Mouse (Mus musculus): ENCODE data around the gene Rpp25.

Gene Rpp25

DNA sequence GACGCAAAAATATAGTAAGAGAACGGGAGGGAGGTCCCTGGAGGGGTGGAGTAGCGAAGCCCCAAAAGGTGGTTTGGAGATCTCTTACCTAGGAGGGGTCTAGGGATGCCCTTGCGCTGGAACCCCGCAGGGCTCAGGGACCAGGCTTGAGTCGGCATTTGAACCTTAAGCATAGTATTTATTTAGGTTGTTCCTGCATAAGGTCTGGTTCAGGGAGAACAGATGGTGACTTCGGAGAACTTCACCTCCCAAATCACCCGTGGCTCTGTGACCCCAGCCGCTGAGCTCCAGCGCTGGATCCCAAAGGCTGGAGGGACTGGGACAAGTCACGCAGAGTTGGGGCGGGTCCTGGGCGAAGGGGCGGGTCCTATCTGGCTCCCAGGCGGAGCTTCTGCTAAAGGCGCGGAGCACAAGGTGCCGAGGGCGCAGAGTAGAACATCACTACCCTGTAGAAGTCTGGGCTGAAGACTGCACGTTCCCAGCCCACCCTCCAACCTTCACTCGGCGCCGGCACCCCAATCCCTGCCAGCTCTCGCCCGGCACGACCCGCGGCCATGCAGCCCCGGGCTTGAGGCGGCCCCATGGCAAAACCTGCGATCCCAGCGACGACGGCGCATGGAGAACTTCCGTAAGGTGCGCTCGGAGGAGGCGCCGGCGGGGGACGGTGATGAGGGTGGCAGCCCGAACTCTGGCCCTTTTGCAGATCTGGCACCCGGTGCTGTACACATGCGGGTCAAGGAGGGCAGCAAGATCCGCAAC is at the start of gene Rpp25:
TSS of gene Rpp25 (plus strand) at position 405 of the 759 bp plus-strand sequence.
- DNase-seq (ENCODE audit: low spot score in 2 of 2), result peak; percentile 36 to 46

DNA sequence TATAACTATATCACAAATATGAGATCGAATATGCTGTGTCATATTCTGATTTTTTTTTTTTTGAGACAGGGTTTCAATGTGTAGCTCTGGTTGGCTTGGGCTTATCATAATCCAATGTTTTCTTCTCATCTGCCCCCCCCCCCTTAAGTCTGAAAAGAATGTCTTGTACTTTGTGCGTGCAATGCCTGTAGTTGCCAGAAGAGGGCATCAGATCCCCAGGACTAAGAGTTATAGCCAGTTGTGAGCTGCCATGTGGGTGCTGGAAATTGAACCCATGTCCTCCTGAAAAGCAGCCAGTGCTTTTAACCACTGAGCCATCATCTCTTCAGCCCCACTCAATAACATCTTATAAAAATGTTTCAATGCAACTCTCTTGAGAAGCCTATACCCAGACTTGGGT is 44.1 kb upstream of the Rpp25 start:
- DNase-seq (ENCODE audit: low spot score in 2 of 2), result no peak

DNA sequence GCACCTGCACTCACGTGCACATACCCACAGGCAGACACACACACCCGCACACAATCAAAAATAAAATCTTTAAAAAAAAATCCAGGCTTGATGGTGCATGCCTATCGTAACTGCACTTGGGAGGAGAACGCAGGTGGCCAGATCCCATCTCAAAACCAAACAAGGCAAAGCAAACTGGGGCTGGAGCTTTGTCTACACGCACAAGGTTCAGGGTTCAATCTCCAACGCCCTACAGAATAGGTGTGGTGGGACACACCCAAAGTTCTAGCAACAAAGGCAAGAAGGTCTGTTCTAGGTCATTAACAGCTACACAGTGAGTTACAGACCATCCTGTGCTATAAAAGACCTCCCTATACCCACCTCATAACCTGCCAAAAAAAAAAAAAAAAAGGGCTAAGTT is 41.0 kb upstream of the Rpp25 start:
- DNase-seq (ENCODE audit: low spot score in 2 of 2), result no peak

DNA sequence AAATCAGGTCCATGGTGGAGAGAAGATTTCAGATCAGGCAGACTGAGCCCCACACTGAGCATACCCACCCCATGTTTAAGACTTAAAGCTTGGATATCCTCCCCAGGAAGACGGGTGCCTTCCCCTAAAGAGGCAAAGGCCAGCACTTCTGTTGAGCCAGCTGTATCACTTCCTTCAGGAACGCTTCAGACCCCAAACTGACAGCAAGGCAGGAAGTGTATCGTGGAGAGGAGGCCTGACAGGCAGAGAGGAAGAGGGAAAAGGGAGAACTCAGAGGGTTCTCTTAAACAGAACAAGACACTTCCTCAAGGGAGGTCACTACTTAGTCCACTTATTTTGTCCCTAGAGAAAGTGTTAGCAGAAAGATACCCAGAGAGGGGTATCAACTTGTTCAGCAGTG is 37.7 kb upstream of the Rpp25 start:
- no peak for DNase-seq (ENCODE audit: low spot score in 2 of 2)

DNA sequence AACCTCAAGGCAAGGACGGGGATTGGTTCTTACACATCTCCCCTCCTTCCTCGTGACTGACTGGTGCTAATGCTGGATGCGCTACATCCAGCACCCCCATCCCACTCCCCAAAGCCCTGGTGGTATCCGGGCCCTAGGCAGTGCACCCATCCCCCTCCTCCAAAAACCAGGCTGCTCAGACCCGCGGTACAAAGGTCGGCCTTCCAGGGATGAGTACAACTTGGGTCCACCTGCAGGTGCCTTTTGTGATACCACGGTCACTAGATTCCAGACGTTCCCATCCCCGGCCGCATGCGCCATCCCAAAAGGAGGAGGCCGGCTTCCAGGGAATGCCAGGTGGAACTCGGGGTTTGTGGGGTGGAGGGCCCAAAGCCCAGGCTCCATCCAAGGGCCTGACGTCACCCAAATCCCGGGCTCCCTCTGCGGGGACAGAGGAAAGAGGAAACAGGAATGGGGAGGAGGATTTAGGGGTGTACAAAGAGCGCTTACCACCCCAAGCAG is 36.5 kb upstream of the Rpp25 start:
- DNase-seq (ENCODE audit: low spot score in 2 of 2), result peak; percentile 27 to 31

DNA sequence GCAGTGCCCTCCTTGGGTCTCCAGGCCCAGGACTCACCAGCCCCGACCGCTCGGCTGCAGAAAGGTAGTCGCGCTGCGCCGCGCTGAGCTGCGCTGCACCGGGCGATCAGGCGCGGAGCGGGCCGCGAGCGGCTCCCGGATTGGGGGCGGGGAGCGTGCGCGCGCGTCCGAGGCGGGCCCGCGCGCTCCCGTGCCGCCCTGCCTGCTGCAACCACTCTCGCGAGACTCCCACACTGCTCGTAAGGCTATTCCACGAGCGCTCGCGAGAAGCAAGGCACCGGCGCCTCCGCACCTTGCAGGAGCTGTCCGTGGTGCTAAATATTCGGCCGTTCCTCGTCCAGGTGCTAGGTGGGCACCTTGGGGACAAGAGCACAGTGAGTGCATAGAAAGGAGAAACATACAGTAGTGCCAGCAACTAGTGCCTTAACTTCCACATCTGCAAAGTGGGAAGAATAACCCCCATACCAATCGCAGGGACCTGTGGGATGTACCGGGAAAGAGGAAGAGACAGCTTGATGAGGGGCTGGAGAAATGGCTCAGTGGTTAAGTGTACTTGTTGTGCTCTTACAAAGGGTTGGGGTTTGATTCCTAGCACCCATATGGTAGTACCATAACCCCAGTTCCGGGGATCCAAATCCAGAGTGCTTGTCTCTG is 35.8 kb upstream of the Rpp25 start, which contains the start of gene Scamp5:
TSS of gene Scamp5 (minus strand) at position 165 of the 654 bp plus-strand sequence.
- DNase-seq (ENCODE audit: low spot score in 2 of 2), result peak; percentile 75 to 82

DNA sequence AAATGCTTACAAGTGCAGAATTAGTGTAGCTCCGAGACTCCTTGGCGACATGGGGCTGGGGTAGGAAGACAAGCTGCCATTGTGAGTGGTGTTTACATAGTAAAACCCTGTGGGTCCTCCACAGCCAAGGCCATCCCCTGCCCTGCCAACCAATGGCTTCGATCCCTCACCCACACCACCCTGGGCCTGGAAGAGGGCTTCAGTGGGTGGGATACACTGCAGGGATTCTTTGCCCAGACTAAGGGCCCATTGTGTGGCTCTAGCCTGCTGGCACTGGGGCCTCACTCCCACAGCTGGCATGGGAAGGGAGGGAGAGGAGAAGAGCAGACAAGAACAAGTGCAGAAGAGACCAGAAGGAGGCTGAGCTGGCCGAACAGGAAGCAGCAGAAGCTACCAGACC is 34.9 kb upstream of the Rpp25 start:
- DNase-seq (ENCODE audit: low spot score in 2 of 2), result peak in 1 of 2 experiments; percentile 38

DNA sequence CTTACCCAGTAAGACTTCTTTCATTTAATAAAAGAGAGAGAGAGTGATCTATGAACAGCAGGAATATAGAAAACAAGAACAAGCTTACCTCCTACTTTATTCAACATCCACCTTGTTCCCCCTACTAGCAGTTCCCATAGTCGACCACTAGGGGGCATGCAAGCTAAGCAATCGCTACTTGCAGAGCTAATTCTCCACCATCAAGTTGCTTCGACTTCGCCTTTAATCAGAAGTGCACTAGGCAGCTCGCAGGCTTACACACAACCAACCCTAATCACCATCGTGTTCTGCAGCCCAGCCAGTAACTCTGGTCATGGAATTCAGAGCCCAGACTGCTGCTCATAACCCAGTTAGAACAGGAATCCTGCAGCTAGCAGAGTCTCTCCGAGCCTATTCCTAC is 18.1 kb upstream of the Rpp25 start:
- peak; percentile 70 to 82 for DNase-seq (ENCODE audit: low spot score in 2 of 2)

DNA sequence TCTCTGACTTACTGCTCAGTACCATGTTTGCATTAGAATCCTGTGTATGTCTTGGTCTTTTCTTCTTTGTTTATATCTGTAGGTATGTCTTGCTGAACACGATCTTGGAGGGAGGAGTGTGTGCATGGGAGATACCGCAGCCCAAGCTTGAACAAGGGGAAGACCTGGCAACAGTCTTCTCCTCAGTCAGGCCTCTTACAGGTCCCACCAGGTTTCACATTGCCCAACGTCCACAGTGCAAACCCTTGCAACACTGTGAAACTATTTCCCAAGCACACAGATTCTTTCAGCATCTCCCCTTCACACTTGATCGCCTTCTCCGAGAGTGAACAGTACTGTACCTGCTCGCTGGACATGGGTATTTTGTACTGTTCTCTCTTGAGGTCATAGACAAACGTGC is 16.0 kb upstream of the Rpp25 start:
- DNase-seq (ENCODE audit: low spot score in 2 of 2), result no peak

DNA sequence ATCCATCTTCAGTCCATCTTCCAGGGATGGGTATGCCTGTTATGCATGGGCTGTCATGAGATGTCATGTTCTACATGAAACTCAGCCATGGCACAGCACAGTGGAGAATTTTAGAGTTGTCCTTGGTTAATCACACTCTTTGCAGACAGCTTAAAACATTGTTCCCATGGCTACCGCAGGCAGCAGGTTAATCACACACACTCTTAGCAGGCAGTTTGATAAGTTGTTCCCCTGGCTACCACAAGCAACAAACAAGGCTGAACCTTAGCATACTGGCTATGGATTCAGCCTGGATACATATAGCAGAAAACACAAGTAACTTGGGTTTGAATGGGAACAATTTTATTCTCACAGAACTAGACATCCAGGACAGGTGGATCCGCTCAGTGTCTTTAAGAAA is 10.3 kb upstream of the Rpp25 start:
- DNase-seq (ENCODE audit: low spot score in 2 of 2), result no peak

DNA sequence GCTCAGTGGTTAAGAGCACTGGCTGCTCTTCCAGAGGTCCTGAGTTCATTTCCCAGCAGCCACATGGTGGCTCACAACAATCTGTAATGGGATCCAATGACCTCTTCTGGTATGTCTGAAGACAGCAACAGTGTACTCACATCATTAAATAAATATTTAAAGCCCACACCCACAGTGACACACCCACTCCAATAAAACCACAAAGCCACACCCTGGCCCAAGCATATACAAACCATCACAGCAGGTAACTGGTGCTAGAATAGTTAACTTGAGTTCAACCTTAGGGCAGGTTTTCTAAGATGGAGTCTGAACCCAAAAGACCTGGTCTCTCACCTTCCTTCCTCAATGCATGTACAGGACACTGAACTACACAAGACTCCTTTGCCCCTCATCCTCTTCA is 8.9 kb upstream of the Rpp25 start:
- DNase-seq (ENCODE audit: low spot score in 2 of 2), result no peak

DNA sequence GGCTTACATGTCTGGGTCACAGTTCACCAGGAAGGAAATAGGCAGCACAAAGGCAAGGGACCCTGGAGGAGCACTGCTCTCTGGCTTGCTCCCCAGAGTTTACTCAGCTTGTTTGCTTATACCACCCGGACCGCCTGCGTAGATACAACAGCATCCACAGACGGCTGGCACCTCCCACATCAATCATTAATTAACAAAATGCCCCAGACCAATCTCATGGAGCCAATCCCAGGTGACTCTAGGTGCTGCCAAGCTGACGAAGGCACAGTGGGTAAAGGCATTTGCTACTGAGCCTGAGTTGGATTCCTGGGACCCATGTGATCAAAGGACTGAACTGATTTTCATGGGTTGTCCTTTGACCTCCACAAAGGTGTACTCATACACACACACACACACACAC is 6.6 kb upstream of the Rpp25 start:
- no peak for DNase-seq (ENCODE audit: low spot score in 2 of 2)

DNA sequence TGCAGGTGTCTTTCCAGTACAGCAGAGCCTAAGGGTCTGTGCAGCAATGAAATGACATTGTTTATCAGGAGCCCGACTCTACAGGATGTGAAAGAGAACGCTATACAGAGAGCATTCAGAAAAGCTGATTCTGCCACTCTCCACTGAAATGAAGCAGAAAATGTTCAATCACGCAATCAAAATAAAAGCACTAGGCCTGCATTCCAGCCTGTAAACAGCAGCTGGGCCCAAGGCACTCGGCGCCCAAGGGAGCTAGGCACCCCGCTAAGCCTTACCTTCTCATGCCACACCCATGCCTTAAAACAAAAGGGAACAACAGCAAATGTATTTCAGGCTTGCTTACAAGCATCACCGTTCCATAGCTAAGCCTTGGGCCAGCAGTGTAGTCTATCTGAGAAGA is 5.3 kb upstream of the Rpp25 start:
- no peak for DNase-seq (ENCODE audit: low spot score in 2 of 2)

DNA sequence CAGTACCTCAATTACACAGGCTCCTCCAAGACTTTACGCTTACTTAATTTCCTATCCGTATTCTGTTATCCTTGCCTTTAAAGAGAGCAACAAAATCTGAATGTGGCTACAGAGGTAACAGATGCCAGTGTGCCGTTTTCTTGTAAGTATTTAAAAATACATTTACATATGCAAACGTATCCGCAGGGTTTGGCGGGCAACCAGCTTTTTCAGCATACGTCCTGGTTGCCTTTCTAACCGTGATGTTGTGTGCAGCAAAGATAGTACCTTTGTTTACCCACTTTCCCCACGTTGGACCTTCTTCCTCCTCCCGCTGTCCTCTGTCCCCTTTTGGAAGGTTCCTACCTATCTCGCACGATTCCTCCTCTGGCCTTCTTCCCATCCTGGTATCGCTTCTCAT is 2.4 kb upstream of the Rpp25 start:
- DNase-seq (ENCODE audit: low spot score in 2 of 2), result peak in 1 of 2 experiments; percentile 18

DNA sequence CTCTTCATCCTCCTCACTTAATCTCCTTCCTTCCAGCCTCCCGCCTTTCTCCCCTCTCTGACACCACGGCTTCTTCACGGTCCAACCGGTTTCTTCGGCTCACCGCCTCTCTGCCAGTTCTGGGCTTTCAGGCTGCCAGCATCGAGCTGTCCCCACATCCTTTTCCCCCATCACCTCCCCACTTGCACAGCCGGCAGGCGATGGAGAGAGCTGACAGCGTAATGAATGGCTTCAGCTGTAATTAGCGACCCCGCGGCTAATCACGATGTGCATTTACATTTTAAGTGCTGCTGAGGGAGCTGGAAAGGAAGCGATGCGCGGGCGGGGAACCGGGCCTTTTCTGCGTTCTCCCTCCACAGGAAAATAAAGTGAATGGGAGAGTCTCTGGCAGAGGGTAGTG is 2.0 kb upstream of the Rpp25 start:
- peak; percentile 18 to 50 for DNase-seq (ENCODE audit: low spot score in 2 of 2)

DNA sequence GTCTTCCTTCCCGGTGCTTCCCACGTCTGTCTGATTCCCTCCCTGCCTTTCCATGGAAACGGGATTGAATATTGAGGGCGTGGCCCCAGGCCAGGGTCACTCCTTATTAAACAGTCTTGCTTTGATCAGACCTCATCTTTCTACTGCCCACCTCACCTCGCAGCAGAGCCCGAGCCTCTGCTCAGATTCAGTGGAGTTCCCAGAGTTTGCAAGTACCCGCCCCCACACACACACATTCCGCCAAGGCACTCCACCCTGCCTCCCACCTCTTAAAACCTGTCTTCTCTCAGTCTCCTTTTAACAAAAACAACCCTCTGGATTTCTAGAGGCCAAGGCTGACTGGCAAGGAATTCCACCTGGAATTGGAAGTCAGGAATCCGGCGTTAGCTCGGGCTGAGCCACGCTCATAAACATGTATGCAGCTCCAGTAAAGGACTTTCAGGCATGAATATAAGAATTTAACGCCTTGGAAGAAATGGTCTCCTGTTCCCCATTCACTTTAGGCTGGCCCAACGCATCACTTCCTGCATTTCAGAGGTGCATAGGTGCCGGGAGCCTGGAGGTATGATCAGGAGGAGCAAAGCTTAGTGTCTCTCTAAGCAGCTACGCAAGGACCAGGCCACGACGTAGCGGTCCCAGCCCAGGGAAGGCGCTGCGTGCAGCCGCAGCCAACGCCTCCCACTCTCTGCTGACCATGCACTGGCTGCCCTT is 760 bp upstream of the Rpp25 start:
- DNase-seq (ENCODE audit: low spot score in 2 of 2), result no peak

DNA sequence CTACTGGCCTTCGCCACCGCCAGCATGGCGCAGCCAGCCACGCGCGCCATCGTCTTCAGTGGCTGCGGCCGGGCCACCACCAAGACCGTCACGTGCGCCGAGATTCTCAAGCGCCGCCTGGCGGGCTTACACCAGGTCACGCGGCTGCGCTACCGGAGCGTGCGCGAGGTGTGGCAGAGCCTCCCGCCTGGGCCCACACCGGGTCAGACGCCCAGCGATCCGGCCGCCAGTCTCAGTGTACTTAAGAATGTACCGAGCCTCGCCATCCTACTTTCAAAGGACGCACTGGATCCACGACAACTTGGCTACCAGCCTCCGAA is 515 bp downstream of the Rpp25 start:
- DNase-seq (ENCODE audit: low spot score in 2 of 2), result peak in 1 of 2 experiments; percentile 56

DNA sequence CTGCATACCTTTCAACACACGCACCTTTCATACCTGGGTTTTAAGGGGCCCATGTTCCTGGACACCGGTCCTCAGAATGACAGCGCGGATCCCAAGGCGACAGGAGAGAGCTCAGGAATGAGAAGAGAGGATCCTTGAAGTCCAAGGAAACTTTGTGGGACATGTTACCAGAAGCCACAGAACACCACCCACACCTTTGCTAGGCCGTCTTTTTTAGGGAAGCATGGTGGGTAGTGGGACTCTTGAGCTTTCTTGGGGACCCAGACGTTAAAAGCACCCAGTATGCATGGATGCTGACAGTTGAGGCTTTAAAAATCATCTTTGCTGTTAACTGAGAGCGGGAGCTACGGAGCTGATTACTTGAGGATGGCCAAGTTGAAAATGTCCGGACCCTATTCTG is 1.1 kb downstream of the Rpp25 start:
- DNase-seq (ENCODE audit: low spot score in 2 of 2), result no peak

DNA sequence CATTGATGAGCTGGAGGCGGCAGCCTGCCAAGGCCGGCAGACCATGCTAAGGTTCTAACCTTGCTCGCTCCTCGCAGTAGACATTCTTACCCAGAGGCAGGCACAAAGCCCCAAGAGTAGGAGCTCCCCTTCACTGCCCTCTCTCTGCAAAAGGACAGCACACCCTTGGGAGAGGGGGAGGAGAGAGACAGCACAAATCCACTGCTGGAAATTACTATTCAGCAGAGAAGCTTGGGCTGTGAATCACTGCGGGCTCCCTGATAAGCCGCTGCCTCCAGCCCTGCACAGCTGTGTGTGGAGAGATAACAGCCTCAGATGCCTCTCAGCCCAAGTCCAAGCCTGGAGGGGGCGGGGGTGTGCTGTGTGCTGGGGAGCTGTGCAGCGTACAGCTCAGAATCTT is 1.9 kb downstream of the Rpp25 start:
- DNase-seq (ENCODE audit: low spot score in 2 of 2), result peak; percentile 42 to 49

DNA sequence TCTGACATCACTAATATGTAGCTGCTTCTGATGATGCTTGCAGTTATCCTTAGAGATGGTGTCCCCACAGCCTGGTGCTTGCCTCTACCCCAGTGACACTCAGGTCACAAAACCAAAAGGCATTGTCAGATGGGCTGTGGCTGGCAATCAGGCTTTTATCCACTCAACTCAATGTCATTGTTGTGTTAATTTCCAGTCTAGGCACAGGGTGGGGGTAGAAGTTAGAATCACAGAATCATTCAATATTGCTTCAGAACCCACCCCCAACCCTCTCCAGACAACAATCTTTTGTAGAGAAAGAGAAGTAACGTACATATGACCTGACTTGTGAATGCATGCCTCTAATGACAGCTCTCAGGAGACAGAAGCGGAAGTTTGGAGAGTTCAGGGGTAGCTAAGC is 6.8 kb downstream of the Rpp25 start:
- no peak for DNase-seq (ENCODE audit: low spot score in 2 of 2)

DNA sequence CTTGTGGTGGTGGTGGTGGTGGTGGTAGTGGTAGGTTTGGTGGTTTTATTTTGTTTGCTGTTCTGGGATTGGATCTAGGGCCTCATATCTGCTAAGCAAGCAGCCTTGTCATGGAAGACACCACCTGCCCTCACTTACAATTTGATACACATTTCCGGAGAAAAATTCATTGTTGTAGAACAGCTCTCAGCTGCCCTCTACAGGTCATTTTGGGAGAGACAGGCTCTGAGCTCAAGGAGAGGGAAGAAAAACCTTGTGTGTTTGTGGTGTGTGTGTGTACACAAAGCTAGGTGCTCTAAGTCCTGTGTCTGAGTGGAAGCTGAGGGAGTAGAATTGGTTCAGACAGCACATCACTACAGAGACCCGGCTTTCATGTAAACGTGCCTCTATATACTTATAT is 13.3 kb downstream of the Rpp25 start:
- DNase-seq (ENCODE audit: low spot score in 2 of 2), result peak; percentile 45 to 58

DNA sequence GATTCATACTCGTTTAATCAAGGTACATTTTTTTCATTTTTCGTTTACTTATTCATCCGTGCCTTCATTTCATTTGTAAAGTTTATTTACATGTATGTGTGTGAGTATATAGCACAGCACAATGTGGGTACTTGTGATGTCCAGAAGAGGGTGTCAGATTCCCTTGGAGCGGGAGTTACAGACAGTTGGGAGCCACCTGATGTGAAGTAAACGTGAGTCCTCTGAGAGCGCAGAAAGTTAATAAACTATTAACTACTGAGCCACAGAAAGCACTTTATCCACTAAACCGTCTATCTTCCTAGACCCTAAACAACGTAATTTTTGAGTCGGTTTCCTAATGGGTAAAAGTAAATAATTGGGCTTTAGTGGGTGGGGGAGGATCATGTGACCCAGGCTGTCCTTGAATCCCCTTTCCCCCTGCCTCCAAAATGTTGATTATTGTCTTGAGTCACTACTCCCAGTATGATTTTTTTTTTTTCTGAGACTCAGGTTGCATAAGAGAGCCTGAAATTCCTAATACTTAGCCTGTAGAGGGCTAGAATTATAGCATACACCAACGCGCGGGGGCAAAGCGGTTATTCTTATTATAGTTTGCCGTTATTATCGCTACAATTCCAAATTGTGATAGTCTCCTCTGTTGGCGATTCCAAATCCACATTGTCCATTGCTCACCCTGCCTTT is 16.7 kb downstream of the Rpp25 start:
- no peak for DNase-seq (ENCODE audit: low spot score in 2 of 2)

All from frontal cortex, postnatal 25 days (tissue).